Mouse (Mus musculus) Muller cell, postnatal 12 days (primary cell): ENCODE data around the gene Ferd3l.
A peak's percentile ranks its signal among the peaks of the same experiment; 100 is the strongest.

ENCODE experiments used
- DNase-seq: peaks from one replicate; pipeline ENCODE4 v3.0.0-alpha.2; 2015; ENCODE audit errors: inconsistent ontology term

Ferd3l gene

GRCm38 (mm10) chr12:33965661-33966360, 37.6 kb downstream of the Ferd3l start:
- no peak for DNase-seq

GRCm38 (mm10) chr12:33966490-33967415, 38.5 kb downstream of the Ferd3l start:
- DNase-seq = peak; percentile 48

- no peak for DNase-seq
Observed at GRCm38 (mm10) chr12:33967514-33967913, 39.3 kb downstream of the Ferd3l start.

- no peak for DNase-seq
Observed at GRCm38 (mm10) chr12:33968041-33968897, 40.0 kb downstream of the Ferd3l start.

GRCm38 (mm10) chr12:33968898-33969178, 40.6 kb downstream of the Ferd3l start:
- no peak for DNase-seq
